Mouse (Mus musculus): ENCODE results near the gene Vti1a. TPM values are rescaled to one million over a fixed set of nuclear protein-coding genes. Genes with fewer than 3 reads are reported as not detected.

Gene Vti1a
- polyA plus RNA-seq, 1 experiment from 2014 or later = 29.8 TPM

- no peaks in the 10 kb centered on the region for H3K27me3 ChIP-seq (ENCODE audit: low read depth, poor library complexity, severe bottlenecking)
- H3K27ac ChIP-seq = no peak overlapping the region
- WGBS = 85% methylated on average over 5 of the region's 5 CpGs
These were observed 3.4 kb downstream of the Vti1a start for GRCm38 (mm10) chr19:55319521-55319920.

GRCm38 (mm10) chr19:55322604-55323003 lies 6.5 kb downstream of the Vti1a start:
- Histone ChIP-seq H3K36me3 (peaks cover 21% of the 10 kb centered on the region), H3K9me3 (replicated peaks) (no peaks in the 10 kb centered on the region), H3K27ac (no peak overlapping the region), H3K4me1 (no peaks in the 10 kb centered on the region), H3K27me3 (ENCODE audit: low read depth, poor library complexity, severe bottlenecking) (no peaks in the 10 kb centered on the region), H3K4me3 (no peak overlapping the region)
- WGBS = 94% methylated on average over 8 of the region's 8 CpGs
- DNase-seq (ENCODE audit: low spot score) = no peak

More at GRCm38 (mm10) chr19:55319521-55319920, 3.4 kb downstream of the Vti1a start:
- H3K9me3 ChIP-seq (replicated peaks) = no peaks in the 10 kb centered on the region
- peaks cover 21% of the 10 kb centered on the region for H3K36me3 ChIP-seq
- peaks cover 16% of the 10 kb centered on the region for H3K4me1 ChIP-seq
- no peak for DNase-seq (ENCODE audit: low spot score)
- H3K4me3 ChIP-seq = no peak overlapping the region

GRCm38 (mm10) chr19:55327510-55327909 lies 11.4 kb downstream of the Vti1a start:
- WGBS = 92% methylated on average over 4 of the region's 4 CpGs
- Histone ChIP-seq H3K4me3 (no peak overlapping the region), H3K27ac (no peak overlapping the region), H3K9me3 (replicated peaks) (no peaks in the 10 kb centered on the region), H3K4me1 (no peaks in the 10 kb centered on the region), H3K27me3 (ENCODE audit: low read depth, poor library complexity, severe bottlenecking) (no peaks in the 10 kb centered on the region), H3K36me3 (peaks cover 59% of the 10 kb centered on the region)
- no peak for DNase-seq (ENCODE audit: low spot score)

GRCm38 (mm10) chr19:55331776-55332175 lies 15.7 kb downstream of the Vti1a start:
- Histone ChIP-seq H3K4me1 (no peaks in the 10 kb centered on the region), H3K36me3 (peaks cover 41% of the 10 kb centered on the region), H3K27ac (no peak overlapping the region), H3K4me3 (no peak overlapping the region), H3K9me3 (replicated peaks) (no peaks in the 10 kb centered on the region), H3K27me3 (ENCODE audit: low read depth, poor library complexity, severe bottlenecking) (no peaks in the 10 kb centered on the region)
- DNase-seq (ENCODE audit: low spot score) = no peak
- WGBS = 91% methylated on average over 5 of the region's 5 CpGs

- Histone ChIP-seq H3K4me1 (no peaks in the 10 kb centered on the region), H3K4me3 (no peak overlapping the region), H3K27ac (no peak overlapping the region), H3K9me3 (replicated peaks) (no peaks in the 10 kb centered on the region), H3K27me3 (ENCODE audit: low read depth, poor library complexity, severe bottlenecking) (no peaks in the 10 kb centered on the region), H3K36me3 (peaks cover 41% of the 10 kb centered on the region)
- WGBS = 93% methylated on average over 8 of the region's 8 CpGs
- DNase-seq (ENCODE audit: low spot score) = peak; percentile 66
These were observed 16.7 kb downstream of the Vti1a start for GRCm38 (mm10) chr19:55332641-55333268.

- Histone ChIP-seq H3K36me3 (peaks cover 12% of the 10 kb centered on the region), H3K27ac (no peak overlapping the region), H3K4me1 (no peaks in the 10 kb centered on the region), H3K27me3 (ENCODE audit: low read depth, poor library complexity, severe bottlenecking) (no peaks in the 10 kb centered on the region), H3K4me3 (no peak overlapping the region), H3K9me3 (replicated peaks) (no peaks in the 10 kb centered on the region)
- DNase-seq (ENCODE audit: low spot score) = no peak
- 100% methylated on average over 1 of the region's 1 CpGs for WGBS
These were observed 19.8 kb downstream of the Vti1a start for GRCm38 (mm10) chr19:55335881-55336280.

GRCm38 (mm10) chr19:55336441-55336840 lies 20.3 kb downstream of the Vti1a start:
- Histone ChIP-seq H3K27ac (no peak overlapping the region), H3K27me3 (ENCODE audit: low read depth, poor library complexity, severe bottlenecking) (no peaks in the 10 kb centered on the region), H3K4me1 (no peaks in the 10 kb centered on the region), H3K4me3 (no peak overlapping the region), H3K9me3 (replicated peaks) (no peaks in the 10 kb centered on the region), H3K36me3 (peaks cover 8% of the 10 kb centered on the region)
- no peak for DNase-seq (ENCODE audit: low spot score)
- WGBS = 92% methylated on average over 12 of the region's 12 CpGs

- 94% methylated on average over 9 of the region's 9 CpGs for WGBS
- no peaks in the 10 kb centered on the region for H3K27me3 ChIP-seq (ENCODE audit: low read depth, poor library complexity, severe bottlenecking)
These were observed 21.0 kb downstream of the Vti1a start for GRCm38 (mm10) chr19:55337066-55337465.

GRCm38 (mm10) chr19:55337664-55338063 lies 21.6 kb downstream of the Vti1a start:
- Histone ChIP-seq H3K27me3 (ENCODE audit: low read depth, poor library complexity, severe bottlenecking) (no peaks in the 10 kb centered on the region), H3K36me3 (peaks cover 3% of the 10 kb centered on the region), H3K4me1 (no peaks in the 10 kb centered on the region), H3K27ac (no peak overlapping the region), H3K4me3 (no peak overlapping the region), H3K9me3 (replicated peaks) (no peaks in the 10 kb centered on the region)
- DNase-seq (ENCODE audit: low spot score) = no peak
- WGBS = 91% methylated on average over 10 of the region's 10 CpGs

More at GRCm38 (mm10) chr19:55337066-55337465, 21.0 kb downstream of the Vti1a start:
- H3K4me3 ChIP-seq = no peak overlapping the region
- no peak overlapping the region for H3K27ac ChIP-seq
- peaks cover 1% of the 10 kb centered on the region; the same call in 1 of the 2 replicates for H3K36me3 ChIP-seq
- H3K9me3 ChIP-seq (replicated peaks) = no peaks in the 10 kb centered on the region
- DNase-seq (ENCODE audit: low spot score) = no peak
- no peaks in the 10 kb centered on the region for H3K4me1 ChIP-seq

- Histone ChIP-seq H3K27ac (no peak overlapping the region), H3K36me3 (peaks cover 5% of the 10 kb centered on the region), H3K27me3 (ENCODE audit: low read depth, poor library complexity, severe bottlenecking) (no peaks in the 10 kb centered on the region), H3K4me3 (no peak overlapping the region), H3K9me3 (replicated peaks) (no peaks in the 10 kb centered on the region), H3K4me1 (no peaks in the 10 kb centered on the region)
- no peak for DNase-seq (ENCODE audit: low spot score)
- 96% methylated on average over 6 of the region's 6 CpGs for WGBS
These were observed 24.4 kb downstream of the Vti1a start for GRCm38 (mm10) chr19:55340521-55340920.

GRCm38 (mm10) chr19:55341377-55341776 lies 25.3 kb downstream of the Vti1a start:
- WGBS = 89% methylated on average over 3 of the region's 3 CpGs
- peaks cover 5% of the 10 kb centered on the region for H3K36me3 ChIP-seq
- DNase-seq (ENCODE audit: low spot score) = no peak
- no peak overlapping the region for H3K4me3 ChIP-seq
- H3K27ac ChIP-seq = no peak overlapping the region
- no peaks in the 10 kb centered on the region for H3K27me3 ChIP-seq (ENCODE audit: low read depth, poor library complexity, severe bottlenecking)
- no peaks in the 10 kb centered on the region for H3K4me1 ChIP-seq
- H3K9me3 ChIP-seq (replicated peaks) = no peaks in the 10 kb centered on the region

GRCm38 (mm10) chr19:55342423-55342822 lies 26.3 kb downstream of the Vti1a start:
- H3K36me3 ChIP-seq = peaks cover 5% of the 10 kb centered on the region
- H3K9me3 ChIP-seq (replicated peaks) = no peaks in the 10 kb centered on the region
- H3K4me3 ChIP-seq = no peak overlapping the region
- no peaks in the 10 kb centered on the region for H3K27me3 ChIP-seq (ENCODE audit: low read depth, poor library complexity, severe bottlenecking)
- DNase-seq (ENCODE audit: low spot score) = no peak
- 93% methylated on average over 7 of the region's 7 CpGs for WGBS
- H3K27ac ChIP-seq = no peak overlapping the region
- no peaks in the 10 kb centered on the region for H3K4me1 ChIP-seq

- WGBS = 90% methylated on average over 9 of the region's 9 CpGs
- no peak overlapping the region for H3K27ac ChIP-seq
- H3K27me3 ChIP-seq (ENCODE audit: low read depth, poor library complexity, severe bottlenecking) = no peaks in the 10 kb centered on the region
- peaks cover 5% of the 10 kb centered on the region for H3K36me3 ChIP-seq
- H3K4me1 ChIP-seq = no peaks in the 10 kb centered on the region
- DNase-seq (ENCODE audit: low spot score) = no peak
- no peaks in the 10 kb centered on the region for H3K9me3 ChIP-seq (replicated peaks)
- no peak overlapping the region for H3K4me3 ChIP-seq
These were observed 27.2 kb downstream of the Vti1a start for GRCm38 (mm10) chr19:55343274-55343673.

GRCm38 (mm10) chr19:55348187-55348586 lies 32.1 kb downstream of the Vti1a start:
- WGBS = 90% methylated on average over 3 of the region's 3 CpGs
- H3K27me3 ChIP-seq (ENCODE audit: low read depth, poor library complexity, severe bottlenecking) = no peaks in the 10 kb centered on the region
- no peak overlapping the region for H3K27ac ChIP-seq
- H3K4me1 ChIP-seq = no peaks in the 10 kb centered on the region
- H3K36me3 ChIP-seq = no peaks in the 10 kb centered on the region
- H3K4me3 ChIP-seq = no peak overlapping the region
- DNase-seq (ENCODE audit: low spot score) = no peak
- no peaks in the 10 kb centered on the region for H3K9me3 ChIP-seq (replicated peaks)

Measured in limb, embryonic 10.5 days (tissue).